Mouse (Mus musculus) erythroblast, embryonic 14.5 days (primary cell): Measurements from ENCODE around the gene Pot1a.

ENCODE experiments used
- GATA1 ChIP-seq: IDR thresholded peaks from 2 replicates; pipeline ENCODE4 v1.6.1; 2012; ENCODE audit warnings: low read length, inconsistent platforms, mixed read lengths
- TAL1 ChIP-seq: IDR thresholded peaks from 3 replicates; pipeline ENCODE4 v1.6.1; 2012; ENCODE audit warnings: low read length, inconsistent platforms, mixed read lengths

DNA sequence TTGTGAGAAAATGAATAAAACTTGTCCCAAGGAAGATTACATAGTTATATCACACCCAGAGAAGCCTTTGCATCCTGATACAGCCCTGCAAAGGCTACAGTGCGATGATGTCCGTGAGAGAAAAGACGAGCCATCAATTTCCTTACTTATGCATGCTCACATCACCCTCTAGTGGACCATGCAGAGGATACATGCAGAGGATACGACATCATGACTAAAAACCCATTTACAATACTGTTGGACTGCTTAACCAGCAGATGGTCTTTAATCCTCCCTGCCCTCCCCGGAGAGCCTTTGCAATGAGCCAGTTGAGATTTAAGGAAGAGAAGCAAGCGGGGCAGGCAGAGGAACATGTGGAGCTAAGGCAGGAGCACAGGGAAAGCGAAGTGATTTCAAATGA is 42.0 kb downstream of the Pot1a start:
- TF ChIP-seq GATA1: no peak
- TF ChIP-seq TAL1: no peak
